Mouse (Mus musculus): ENCODE results near the gene Rnf5.

DNA sequence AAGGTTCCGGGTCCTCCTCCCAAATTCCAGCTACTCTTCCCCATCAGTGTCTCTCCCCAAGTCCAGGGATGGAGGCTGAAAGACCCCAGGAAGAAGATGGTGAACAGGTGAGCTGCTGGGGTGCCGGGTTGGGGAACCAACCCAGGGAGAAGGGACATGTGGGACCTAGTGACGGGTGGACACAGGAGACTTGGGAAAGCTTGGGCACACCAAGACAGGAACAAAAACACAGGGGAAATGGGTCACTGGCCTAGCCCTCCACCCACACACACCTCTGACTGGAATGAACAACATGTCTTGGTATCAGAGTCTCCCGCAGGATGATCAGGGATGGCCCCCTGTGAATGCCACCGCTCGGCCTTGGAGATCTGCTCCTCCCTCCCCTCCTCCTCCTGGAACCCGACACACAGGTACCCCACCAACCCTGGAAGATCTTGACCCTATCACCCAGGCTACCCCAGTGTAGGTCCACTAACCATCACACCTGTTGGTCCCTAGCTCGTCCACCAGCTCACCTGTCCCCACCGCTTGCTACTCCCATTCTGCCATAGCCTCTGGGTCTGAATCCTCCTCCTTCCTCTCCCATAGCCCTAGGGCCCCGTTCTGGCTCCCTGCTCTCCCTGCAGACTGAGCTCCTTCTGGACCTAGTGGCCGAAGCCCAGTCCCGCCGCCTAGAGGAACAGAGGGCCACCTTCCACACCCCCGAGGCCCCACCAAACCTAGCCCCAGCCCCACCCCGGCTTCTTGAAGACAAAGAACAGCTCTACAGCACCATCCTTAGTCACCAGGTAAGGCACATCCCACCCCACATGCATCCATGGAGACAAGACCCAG lies 13.1 kb downstream of the Rnf5 start:
- TF ChIP-seq POLR2A (IDR thresholded peaks at IDR 0.05; ENCODE audit: control insufficient read depth, extremely low read depth, insufficient read depth, low read length, poor library complexity) = no peak
- TF ChIP-seq CTCF (IDR thresholded peaks at IDR 0.05; ENCODE audit: borderline replicate concordance, control insufficient read depth, extremely low read depth, insufficient read depth, low read length, poor library complexity) = no peak
